Mouse (Mus musculus) stomach, embryonic 15.5 days (tissue): Measurements from ENCODE around the gene Cdh24. TPM values are rescaled to one million over a fixed set of nuclear protein-coding genes. Genes with fewer than 3 reads are reported as not detected.

Experiments used
- ATAC-seq: fragments of 200-750 bp; cut with Nextera tagmentation; 2 replicates; pipeline ENCODE4 v1.8.0; 2017; ENCODE audit warnings: low read depth, moderate number of reproducible peaks, moderate TSS enrichment; ENCODE audit not compliant: insufficient read depth, low FRiP score
- H3K27ac ChIP-seq: fragments of 300-500 bp; sonication (generic); 2 replicates; pipeline ENCODE4 v1.5.1; 2015; ENCODE audit warnings: mild to moderate bottlenecking, inconsistent platforms
- H3K27me3 ChIP-seq: fragments of 300-500 bp; sonication (generic); replicated peaks from 2 replicates; pipeline ENCODE4 v1.6.1; 2015; ENCODE audit warnings: inconsistent platforms
- H3K36me3 ChIP-seq: fragments of 300-500 bp; sonication (generic); 2 replicates; pipeline ENCODE4 v1.6.1; 2015; ENCODE audit warnings: inconsistent platforms
- H3K4me1 ChIP-seq: fragments of 300-500 bp; sonication (generic); 2 replicates; pipeline ENCODE4 v1.6.1; 2015; ENCODE audit warnings: inconsistent platforms
- H3K4me2 ChIP-seq: fragments of 300-500 bp; sonication (generic); 2 replicates; pipeline ENCODE4 v1.6.1; 2015; ENCODE audit warnings: mild to moderate bottlenecking, inconsistent platforms
- H3K4me3 ChIP-seq: fragments of 300-500 bp; sonication (generic); replicated peaks from 2 replicates; pipeline ENCODE4 v1.5.1; 2015; ENCODE audit warnings: inconsistent platforms
- H3K9ac ChIP-seq: fragments of 300-500 bp; sonication (generic); 2 replicates; pipeline ENCODE4 v1.6.1; 2015; ENCODE audit warnings: inconsistent platforms
- H3K9me3 ChIP-seq: fragments of 300-500 bp; sonication (generic); 2 replicates; pipeline ENCODE4 v1.6.1; 2016; ENCODE audit warnings: inconsistent platforms
- WGBS: fragments of 180-500 bp; shearing (Covaris S2); methylation state at CpG from one replicate; pipeline ENCODE4 v1.1.7; 2015; 5-methylcytosine and 5-hydroxymethylcytosine counted together
- polyA plus RNA-seq: library from polyadenylated mRNA; unstranded; fragments of >200 nt; fragmentation: Nextera tagmentation; extraction: Ambion mirVana; gene quantifications from 2 replicates; pipeline ENCODE4 v1.2.1, GENCODE M21; 2015

The Cdh24 gene
- polyA plus RNA-seq, 1 experiment from 2014 or later = 3.7 TPM

- WGBS = 87% methylated on average over 2 of the region's 2 CpGs
- H3K9me3 ChIP-seq = no peaks in the 10 kb centered on the region
- no peaks in the 10 kb centered on the region for H3K27me3 ChIP-seq
- ATAC-seq = no peak
- H3K9ac ChIP-seq = no peak overlapping the region
- H3K36me3 ChIP-seq = peaks cover 66% of the 10 kb centered on the region
- no peaks in the 10 kb centered on the region for H3K4me1 ChIP-seq
- H3K4me2 ChIP-seq = no peak overlapping the region
- H3K4me3 ChIP-seq = no peak overlapping the region
- no peak overlapping the region for H3K27ac ChIP-seq
Measured at GRCm38 (mm10) chr14:54660009-54660408, 18.8 kb upstream of the Cdh24 start.

GRCm38 (mm10) chr14:54653496-54653895 is 12.3 kb upstream of the Cdh24 start:
- Histone ChIP-seq H3K4me3 (peak overlapping the region; percentile 65), H3K4me2 (peak overlapping the region; percentile 60), H3K27me3 (no peaks in the 10 kb centered on the region), H3K36me3 (peaks cover 42% of the 10 kb centered on the region), H3K4me1 (peaks cover 14% of the 10 kb centered on the region), H3K27ac (peak overlapping the region; percentile 80), H3K9me3 (no peaks in the 10 kb centered on the region), H3K9ac (peak overlapping the region; percentile 52; the same call in 1 of the 2 replicates)
- WGBS = under 1% methylated on average over 12 of the region's 12 CpGs
- ATAC-seq = peak; percentile 87

GRCm38 (mm10) chr14:54652787-54653186 is 11.6 kb upstream of the Cdh24 start:
- peaks cover 14% of the 10 kb centered on the region for H3K4me1 ChIP-seq
- H3K27ac ChIP-seq = peak overlapping the region; percentile 80; the same call in 1 of the 2 replicates
- H3K4me2 ChIP-seq = peak overlapping the region; percentile 60
- no peak for ATAC-seq
- H3K27me3 ChIP-seq = no peaks in the 10 kb centered on the region
- H3K9ac ChIP-seq = peak overlapping the region; percentile 52; the same call in 1 of the 2 replicates
- peak overlapping the region; percentile 65 for H3K4me3 ChIP-seq
- H3K9me3 ChIP-seq = no peaks in the 10 kb centered on the region
- WGBS = under 1% methylated on average over 7 of the region's 7 CpGs
- H3K36me3 ChIP-seq = peaks cover 49% of the 10 kb centered on the region

GRCm38 (mm10) chr14:54651556-54651955 is 10.4 kb upstream of the Cdh24 start:
- no peak overlapping the region for H3K9ac ChIP-seq
- H3K27me3 ChIP-seq = no peaks in the 10 kb centered on the region
- no peak overlapping the region for H3K4me3 ChIP-seq
- peaks cover 14% of the 10 kb centered on the region for H3K4me1 ChIP-seq
- H3K27ac ChIP-seq = peak overlapping the region; percentile 41
- no peak for ATAC-seq
- no peak overlapping the region for H3K4me2 ChIP-seq
- WGBS = 75% methylated on average over 4 of the region's 4 CpGs
- peaks cover 50% of the 10 kb centered on the region for H3K36me3 ChIP-seq
- H3K9me3 ChIP-seq = no peaks in the 10 kb centered on the region

GRCm38 (mm10) chr14:54650621-54651454 is 9.7 kb upstream of the Cdh24 start:
- Histone ChIP-seq H3K4me1 (peaks cover 14% of the 10 kb centered on the region), H3K9ac (no peak overlapping the region), H3K4me2 (no peak overlapping the region), H3K4me3 (no peak overlapping the region), H3K9me3 (no peaks in the 10 kb centered on the region), H3K27me3 (no peaks in the 10 kb centered on the region), H3K36me3 (peaks cover 50% of the 10 kb centered on the region), H3K27ac (peak overlapping the region; percentile 41; the same call in 1 of the 2 replicates)
- ATAC-seq = peak; percentile 53; the same call in 1 of the 2 replicates
- 56% methylated on average over 23 of the region's 23 CpGs for WGBS

GRCm38 (mm10) chr14:54647900-54648299 is 6.7 kb upstream of the Cdh24 start:
- no peaks in the 10 kb centered on the region for H3K9me3 ChIP-seq
- no peak overlapping the region for H3K27ac ChIP-seq
- H3K4me1 ChIP-seq = peaks cover 7% of the 10 kb centered on the region
- peaks cover 73% of the 10 kb centered on the region for H3K36me3 ChIP-seq
- no peak for ATAC-seq
- WGBS = 79% methylated on average over 4 of the region's 4 CpGs
- H3K4me3 ChIP-seq = no peak overlapping the region
- no peak overlapping the region for H3K4me2 ChIP-seq
- H3K9ac ChIP-seq = no peak overlapping the region
- no peaks in the 10 kb centered on the region for H3K27me3 ChIP-seq

GRCm38 (mm10) chr14:54646898-54647636 is 5.9 kb upstream of the Cdh24 start:
- Histone ChIP-seq H3K36me3 (peaks cover 81% of the 10 kb centered on the region), H3K4me2 (no peak overlapping the region), H3K27ac (no peak overlapping the region), H3K9me3 (no peaks in the 10 kb centered on the region), H3K9ac (no peak overlapping the region), H3K4me1 (peaks cover 4% of the 10 kb centered on the region; the same call in 1 of the 2 replicates), H3K27me3 (no peaks in the 10 kb centered on the region), H3K4me3 (no peak overlapping the region)
- WGBS = 90% methylated on average over 8 of the region's 8 CpGs
- ATAC-seq = no peak

- no peaks in the 10 kb centered on the region for H3K27me3 ChIP-seq
- H3K36me3 ChIP-seq = peaks cover 78% of the 10 kb centered on the region
- ATAC-seq = no peak
- WGBS = 94% methylated on average over 17 of the region's 17 CpGs
- H3K9ac ChIP-seq = no peak overlapping the region
- no peak overlapping the region for H3K4me3 ChIP-seq
- no peaks in the 10 kb centered on the region for H3K9me3 ChIP-seq
- H3K27ac ChIP-seq = no peak overlapping the region
- H3K4me2 ChIP-seq = no peak overlapping the region
- peaks cover 4% of the 10 kb centered on the region; the same call in 1 of the 2 replicates for H3K4me1 ChIP-seq
Measured at GRCm38 (mm10) chr14:54646455-54646854, 5.3 kb upstream of the Cdh24 start.

- Histone ChIP-seq H3K4me3 (no peak overlapping the region), H3K9ac (no peak overlapping the region), H3K9me3 (no peaks in the 10 kb centered on the region), H3K4me2 (no peak overlapping the region), H3K27ac (no peak overlapping the region), H3K27me3 (no peaks in the 10 kb centered on the region), H3K4me1 (peaks cover 2% of the 10 kb centered on the region; the same call in 1 of the 2 replicates), H3K36me3 (peaks cover 62% of the 10 kb centered on the region)
- ATAC-seq = no peak
- 86% methylated on average over 9 of the region's 9 CpGs for WGBS
Measured at GRCm38 (mm10) chr14:54644294-54644693, 3.1 kb upstream of the Cdh24 start.

- ATAC-seq = no peak
- H3K4me2 ChIP-seq = no peak overlapping the region
- no peaks in the 10 kb centered on the region for H3K9me3 ChIP-seq
- no peaks in the 10 kb centered on the region for H3K27me3 ChIP-seq
- no peak overlapping the region for H3K4me3 ChIP-seq
- no peak overlapping the region for H3K27ac ChIP-seq
- H3K9ac ChIP-seq = no peak overlapping the region
- H3K4me1 ChIP-seq = peaks cover 2% of the 10 kb centered on the region; the same call in 1 of the 2 replicates
- WGBS = 79% methylated on average over 2 of the region's 2 CpGs
- H3K36me3 ChIP-seq = peaks cover 52% of the 10 kb centered on the region
Measured at GRCm38 (mm10) chr14:54643011-54643410, 1.8 kb upstream of the Cdh24 start.

- Histone ChIP-seq H3K4me3 (no peak overlapping the region), H3K27me3 (no peaks in the 10 kb centered on the region), H3K27ac (no peak overlapping the region), H3K9ac (no peak overlapping the region), H3K4me1 (peaks cover 2% of the 10 kb centered on the region; the same call in 1 of the 2 replicates), H3K36me3 (peaks cover 47% of the 10 kb centered on the region), H3K9me3 (no peaks in the 10 kb centered on the region), H3K4me2 (no peak overlapping the region)
- WGBS = 80% methylated on average over 25 of the region's 25 CpGs
- no peak for ATAC-seq
Measured at GRCm38 (mm10) chr14:54642224-54642944, 1.2 kb upstream of the Cdh24 start.
